Mouse (Mus musculus): ENCODE results near the gene Shc1.

GRCm38 (mm10) chr3:89416158-89416557 lies 2.1 kb upstream of the Shc1 start:
- TF ChIP-seq TAL1 (IDR thresholded peaks at IDR 0.05; ENCODE audit: low read length) (no peak), GATA1 (IDR thresholded peaks at IDR 0.05; ENCODE audit: low read length) (no peak)
